Mouse (Mus musculus): ENCODE results near the gene Sash3. TPM values are rescaled to one million over a fixed set of nuclear protein-coding genes. Genes with fewer than 3 reads are reported as not detected.

Gene Sash3
- polyA plus RNA-seq, 1 experiment = 100 TPM

DNA sequence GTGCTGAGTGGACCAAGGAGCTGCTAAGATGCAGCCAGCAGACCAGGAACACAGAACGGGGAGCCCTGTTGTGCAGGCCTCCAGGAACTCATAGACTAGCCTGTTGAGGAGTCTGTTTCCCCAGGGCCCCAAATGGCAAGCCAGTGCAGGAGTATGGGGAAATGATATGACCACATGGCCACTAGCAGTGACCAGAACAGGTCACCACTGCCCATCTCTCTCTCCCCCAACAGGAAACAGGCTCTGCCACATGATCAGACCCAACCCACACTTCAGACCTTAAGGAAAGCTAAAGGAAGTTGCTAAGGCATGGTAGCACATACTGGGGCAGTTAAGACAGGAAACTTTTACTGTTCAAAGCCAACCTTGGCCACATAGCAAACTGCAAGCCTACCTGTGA lies 17.1 kb upstream of the Sash3 start:
- peaks cover 9% of the 10 kb centered on the region; the same call in 1 of the 2 replicates for H3K4me1 ChIP-seq (ENCODE audit: control insufficient read depth, insufficient read depth, insufficient read length)
- 71% methylated on average over 1 of the region's 1 CpGs for WGBS
- DNase-seq (ENCODE audit: low read depth in 1 of 2, low spot score in 2 of 2) = no peak
- TF ChIP-seq CTCF (IDR thresholded peaks at IDR 0.05; ENCODE audit: extremely low read depth, insufficient read depth, insufficient read length, insufficient replicate concordance) = no peak
- no peak for TF ChIP-seq POLR2A (IDR thresholded peaks at IDR 0.05; ENCODE audit: low read depth, low read length)
- no peaks in the 10 kb centered on the region for H3K27me3 ChIP-seq (ENCODE audit: control insufficient read depth, insufficient read depth, low read length)
- no peak overlapping the region for H3K27ac ChIP-seq (ENCODE audit: insufficient read depth, low read length)
- H3K4me3 ChIP-seq (ENCODE audit: extremely low read depth, insufficient read depth, insufficient read length) = no peak overlapping the region
- H3K36me3 ChIP-seq (ENCODE audit: control insufficient read depth, insufficient read depth, low read length) = no peaks in the 10 kb centered on the region

DNA sequence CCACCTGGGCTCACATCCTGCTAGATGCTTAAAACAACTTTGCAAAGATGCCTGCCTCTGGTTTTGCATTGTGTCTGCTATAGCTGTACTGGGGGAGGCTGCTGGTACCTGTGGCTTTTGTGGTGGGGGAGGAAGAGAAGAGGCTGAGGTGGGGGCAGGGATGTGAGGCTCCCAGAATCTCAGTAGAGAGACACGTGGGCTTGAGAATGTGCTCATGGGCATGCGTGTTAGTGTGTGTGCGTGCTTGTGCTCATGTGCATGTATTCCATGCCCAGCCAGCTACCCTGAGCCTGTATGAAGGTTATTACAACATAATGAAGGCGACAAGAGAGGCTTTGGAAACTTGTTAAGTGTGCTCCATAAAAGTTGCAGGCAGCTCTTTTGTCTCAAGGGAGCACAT lies 9.3 kb upstream of the Sash3 start:
- peaks cover 21% of the 10 kb centered on the region; the same call in 1 of the 2 replicates for H3K4me1 ChIP-seq (ENCODE audit: control insufficient read depth, insufficient read depth, insufficient read length)
- no peak for TF ChIP-seq POLR2A (IDR thresholded peaks at IDR 0.05; ENCODE audit: low read depth, low read length)
- TF ChIP-seq CTCF (IDR thresholded peaks at IDR 0.05; ENCODE audit: extremely low read depth, insufficient read depth, insufficient read length, insufficient replicate concordance) = no peak
- no peak overlapping the region for H3K4me3 ChIP-seq (ENCODE audit: extremely low read depth, insufficient read depth, insufficient read length)
- 45% methylated on average over 4 of the region's 4 CpGs for WGBS
- no peaks in the 10 kb centered on the region for H3K27me3 ChIP-seq (ENCODE audit: control insufficient read depth, insufficient read depth, low read length)
- DNase-seq (ENCODE audit: low read depth in 1 of 2, low spot score in 2 of 2) = peak in 1 of 2 experiments; percentile 32
- H3K27ac ChIP-seq (ENCODE audit: insufficient read depth, low read length) = peak overlapping the region; percentile 97
- H3K36me3 ChIP-seq (ENCODE audit: control insufficient read depth, insufficient read depth, low read length) = no peaks in the 10 kb centered on the region

DNA sequence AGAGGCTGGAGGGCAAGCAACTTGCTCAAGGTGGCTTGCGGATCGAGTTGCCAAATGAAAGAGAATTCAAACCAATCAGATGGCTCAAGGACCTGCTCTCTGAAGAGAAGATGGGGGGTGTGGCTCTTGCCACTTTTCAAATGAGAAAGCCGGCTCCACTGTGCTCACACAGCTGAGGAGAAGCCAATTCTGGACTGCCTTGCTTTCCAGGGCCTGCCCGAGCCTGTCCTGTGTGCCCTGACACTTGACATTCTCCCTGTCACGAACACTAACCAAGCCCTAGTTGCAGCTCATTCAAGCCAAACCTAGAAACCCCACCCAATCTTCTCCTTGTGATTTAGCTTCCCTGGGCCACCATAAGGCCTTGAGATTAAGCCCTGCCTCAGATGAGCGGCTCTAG lies 8.2 kb upstream of the Sash3 start:
- no peak for DNase-seq (ENCODE audit: low read depth in 1 of 2, low spot score in 2 of 2)
- no peak overlapping the region for H3K4me3 ChIP-seq (ENCODE audit: extremely low read depth, insufficient read depth, insufficient read length)
- no peaks in the 10 kb centered on the region for H3K36me3 ChIP-seq (ENCODE audit: control insufficient read depth, insufficient read depth, low read length)
- H3K27me3 ChIP-seq (ENCODE audit: control insufficient read depth, insufficient read depth, low read length) = no peaks in the 10 kb centered on the region
- WGBS = 60% methylated on average over 6 of the region's 6 CpGs
- H3K4me1 ChIP-seq (ENCODE audit: control insufficient read depth, insufficient read depth, insufficient read length) = peaks cover 28% of the 10 kb centered on the region; the same call in 1 of the 2 replicates
- H3K27ac ChIP-seq (ENCODE audit: insufficient read depth, low read length) = peak overlapping the region; percentile 97
- no peak for TF ChIP-seq CTCF (IDR thresholded peaks at IDR 0.05; ENCODE audit: extremely low read depth, insufficient read depth, insufficient read length, insufficient replicate concordance)
- no peak for TF ChIP-seq POLR2A (IDR thresholded peaks at IDR 0.05; ENCODE audit: low read depth, low read length)

DNA sequence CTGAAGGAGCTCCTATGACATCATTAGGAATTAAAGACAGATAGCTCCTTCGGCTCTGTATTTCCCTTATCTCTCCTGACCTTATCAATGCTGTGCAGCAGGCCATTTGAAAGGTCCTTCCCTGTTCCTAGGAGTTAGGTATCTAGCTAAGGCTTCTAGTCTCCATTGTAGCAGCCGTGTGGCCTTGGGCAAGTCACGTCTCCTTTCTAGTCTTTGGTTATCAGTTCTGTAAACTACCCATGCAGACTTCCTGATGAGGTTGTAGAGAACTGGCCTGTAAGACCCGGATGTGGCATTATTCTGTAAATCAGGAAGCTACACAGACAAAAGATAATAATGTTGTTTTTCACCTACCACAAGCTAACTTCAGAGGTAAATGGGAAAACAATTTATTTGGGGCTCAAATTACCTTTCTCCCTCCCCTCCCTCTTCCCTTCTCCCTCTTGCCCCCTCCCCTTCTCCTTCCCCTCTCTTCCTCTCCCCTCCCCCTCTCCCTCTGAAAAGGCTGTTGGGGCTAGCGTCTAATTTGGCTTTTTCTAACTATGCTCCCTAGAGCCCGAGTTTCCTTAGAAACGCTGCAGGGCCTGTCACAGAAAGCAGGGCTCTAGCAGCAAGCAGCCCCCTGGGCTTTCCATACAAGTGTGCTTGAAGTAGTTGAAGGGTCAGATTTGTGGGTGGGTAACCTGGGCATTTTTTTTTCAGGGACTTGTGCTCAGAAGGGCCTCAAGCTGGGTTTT lies 7.5 kb upstream of the Sash3 start:
- TF ChIP-seq CTCF (IDR thresholded peaks at IDR 0.05; ENCODE audit: extremely low read depth, insufficient read depth, insufficient read length, insufficient replicate concordance) (no peak), POLR2A (IDR thresholded peaks at IDR 0.05; ENCODE audit: low read depth, low read length) (no peak)
- H3K4me3 ChIP-seq (ENCODE audit: extremely low read depth, insufficient read depth, insufficient read length) = peak overlapping the region; percentile 52
- peak overlapping the region; percentile 97 for H3K27ac ChIP-seq (ENCODE audit: insufficient read depth, low read length)
- H3K27me3 ChIP-seq (ENCODE audit: control insufficient read depth, insufficient read depth, low read length) = no peaks in the 10 kb centered on the region
- H3K36me3 ChIP-seq (ENCODE audit: control insufficient read depth, insufficient read depth, low read length) = no peaks in the 10 kb centered on the region
- DNase-seq (ENCODE audit: low read depth in 1 of 2, low spot score in 2 of 2) = peak in 1 of 2 experiments; percentile 47
- peaks cover 30% of the 10 kb centered on the region; the same call in 1 of the 2 replicates for H3K4me1 ChIP-seq (ENCODE audit: control insufficient read depth, insufficient read depth, insufficient read length)
- WGBS = 23% methylated on average over 7 of the region's 7 CpGs

DNA sequence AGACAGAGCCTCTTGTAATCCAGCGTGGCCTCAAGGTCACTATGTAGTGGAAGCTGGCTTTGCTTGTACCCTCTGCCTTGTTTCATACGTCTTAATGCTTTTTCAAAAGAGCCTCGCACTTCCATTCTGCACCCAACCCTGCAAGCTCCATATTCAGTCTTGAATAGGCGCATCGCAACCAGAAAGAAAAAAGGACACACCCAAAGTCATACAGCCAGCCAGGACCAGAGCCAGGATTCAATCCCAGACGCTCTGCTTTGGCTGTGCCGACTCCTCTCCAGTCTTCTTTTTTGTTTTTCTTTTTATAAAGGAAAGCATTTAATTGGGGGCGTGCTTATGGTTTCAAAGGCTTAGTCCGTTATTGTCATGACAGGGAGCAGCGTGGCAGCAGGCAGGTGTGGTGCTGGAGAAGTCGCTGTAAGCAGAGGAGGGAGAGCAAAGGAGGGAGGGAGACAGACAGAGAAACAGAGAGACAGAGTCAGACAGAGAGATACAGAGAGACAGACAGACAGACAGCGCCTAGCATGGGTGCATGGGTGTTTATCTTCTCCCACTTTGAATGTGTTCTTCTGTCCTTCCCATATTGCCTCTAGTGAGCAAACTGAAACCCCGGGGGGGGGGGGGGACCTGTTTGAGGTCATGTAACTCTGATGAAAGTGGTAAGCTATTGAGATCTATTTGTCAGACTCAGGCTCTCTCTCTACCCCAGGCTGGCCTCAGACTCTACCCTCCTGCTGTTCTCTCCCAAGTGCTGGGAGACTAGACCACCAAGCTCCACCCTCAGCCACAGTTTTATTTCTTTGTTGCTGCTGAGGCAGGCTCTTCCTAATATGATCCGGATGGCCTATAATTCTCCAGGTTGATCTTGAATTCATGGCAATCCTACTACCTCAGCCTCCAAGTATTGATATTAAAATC lies 6.6 kb upstream of the Sash3 start:
- peaks cover 31% of the 10 kb centered on the region; the same call in 1 of the 2 replicates for H3K4me1 ChIP-seq (ENCODE audit: control insufficient read depth, insufficient read depth, insufficient read length)
- H3K27me3 ChIP-seq (ENCODE audit: control insufficient read depth, insufficient read depth, low read length) = no peaks in the 10 kb centered on the region
- DNase-seq (ENCODE audit: low read depth in 1 of 2, low spot score in 2 of 2) = no peak
- H3K36me3 ChIP-seq (ENCODE audit: control insufficient read depth, insufficient read depth, low read length) = no peaks in the 10 kb centered on the region
- WGBS = 47% methylated on average over 14 of the region's 14 CpGs
- H3K27ac ChIP-seq (ENCODE audit: insufficient read depth, low read length) = peak overlapping the region; percentile 97
- peak overlapping the region; percentile 52 for H3K4me3 ChIP-seq (ENCODE audit: extremely low read depth, insufficient read depth, insufficient read length)
- TF ChIP-seq CTCF (IDR thresholded peaks at IDR 0.05; ENCODE audit: extremely low read depth, insufficient read depth, insufficient read length, insufficient replicate concordance) (no peak), POLR2A (IDR thresholded peaks at IDR 0.05; ENCODE audit: low read depth, low read length) (no peak)

DNA sequence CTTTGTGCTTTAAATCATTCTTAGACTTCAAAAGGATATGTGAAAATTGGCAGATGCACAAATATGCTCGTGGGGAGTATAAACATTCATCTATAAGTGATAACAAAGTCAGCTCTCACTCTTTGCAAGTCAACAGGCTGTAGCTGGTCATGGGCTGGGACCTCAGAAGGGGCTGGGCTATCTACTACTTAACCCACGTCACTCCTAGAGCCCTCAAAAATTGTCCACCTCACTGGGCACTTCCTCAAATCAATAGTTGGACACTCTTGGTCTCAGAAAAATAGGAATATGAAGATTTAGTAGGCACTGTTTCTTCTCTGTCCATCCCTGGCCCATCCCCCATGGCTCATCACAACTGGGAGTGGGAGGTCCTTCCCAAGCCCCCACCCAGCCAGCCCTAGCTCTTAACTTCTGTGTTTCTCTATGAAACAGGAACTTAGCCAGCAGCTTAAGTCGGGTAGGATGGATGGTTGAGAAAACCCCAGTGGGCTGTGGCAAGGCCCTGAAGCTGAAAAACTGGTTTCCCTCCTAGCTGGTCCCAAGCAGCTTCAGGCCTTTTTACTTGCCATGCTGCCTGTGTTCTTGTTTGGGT lies 5.9 kb upstream of the Sash3 start:
- Histone ChIP-seq H3K36me3 (ENCODE audit: control insufficient read depth, insufficient read depth, low read length) (no peaks in the 10 kb centered on the region), H3K4me1 (ENCODE audit: control insufficient read depth, insufficient read depth, insufficient read length) (peaks cover 31% of the 10 kb centered on the region; the same call in 1 of the 2 replicates), H3K4me3 (ENCODE audit: extremely low read depth, insufficient read depth, insufficient read length) (no peak overlapping the region), H3K27me3 (ENCODE audit: control insufficient read depth, insufficient read depth, low read length) (no peaks in the 10 kb centered on the region), H3K27ac (ENCODE audit: insufficient read depth, low read length) (peak overlapping the region; percentile 97)
- DNase-seq (ENCODE audit: low read depth in 1 of 2, low spot score in 2 of 2) = peak in 1 of 2 experiments; percentile 56
- WGBS = 23% methylated on average over 3 of the region's 3 CpGs
- TF ChIP-seq CTCF (IDR thresholded peaks at IDR 0.05; ENCODE audit: extremely low read depth, insufficient read depth, insufficient read length, insufficient replicate concordance) = no peak
- TF ChIP-seq POLR2A (IDR thresholded peaks at IDR 0.05; ENCODE audit: low read depth, low read length) = peak; percentile 12; the same call in 1 of the 2 replicates
